In genomic region chr16:29839662-29840001, GRCm38 (mm10) we compare ENCODE assay signal across 9 mouse cellular contexts.
A peak's percentile ranks its signal among the peaks of the same experiment; 100 is the strongest.
DNase-seq lines count a peak whose midpoint lies in the region; ATAC-seq and TF ChIP-seq lines count a peak whose summit lies in the region.
"Had no signal": no experiment of that assay in that cellular context is flagged by ENCODE, and none has a peak within 500 bp of the region (broad histone marks: within the 10 kb centered on the region; RNA-seq: fewer than 3 reads in every experiment).

No protein-coding gene starts in this region.

- intact Hi-C loops in heart, postnatal 25 days (cut with DNase I), result no loop called here

- H3K36me3 ChIP-seq in heart, embryonic 14.5 days (ENCODE audit: control insufficient read depth, insufficient read depth, low read length), result no peaks in the 10 kb centered on the region
- H3K36me3 ChIP-seq in hindbrain, embryonic 11.5 days (ENCODE audit: control insufficient read depth, insufficient read depth, low read length), result no peaks in the 10 kb centered on the region
- H3K36me3 ChIP-seq in midbrain, embryonic 10.5 days, result no peaks in the 10 kb centered on the region

- H3K4me1 ChIP-seq in heart, embryonic 14.5 days (ENCODE audit: control insufficient read depth in 2 of 2, insufficient read depth in 2 of 2, low read length in 2 of 2), result peaks cover 16 to 18% of the 10 kb centered on the region in 2 experiments
- peaks cover 3% of the 10 kb centered on the region for H3K4me1 ChIP-seq in bone marrow, adult 2 months (ENCODE audit: control insufficient read depth, insufficient read depth, low read length)
- H3K4me1 ChIP-seq in hindbrain, embryonic 11.5 days (replicated peaks; ENCODE audit: control insufficient read depth, insufficient read depth, low read length), result peaks cover 3% of the 10 kb centered on the region; the same call in 1 of the 2 replicates
- peaks cover 60% of the 10 kb centered on the region for H3K4me1 ChIP-seq in midbrain, embryonic 10.5 days

- ATAC-seq in heart, embryonic 14.5 days (ENCODE audit: insufficient number of reproducible peaks, insufficient read depth, low FRiP score, low read depth), result no peak
- no peak for ATAC-seq in hindbrain, embryonic 11.5 days (ENCODE audit: low FRiP score)

- H3K27ac ChIP-seq in heart, embryonic 14.5 days (replicated peaks in 1 of 2; ENCODE audit: control insufficient read depth in 1 of 2, insufficient read depth in 1 of 2, low read depth in 2 of 2, low read length in 2 of 2), result no peak overlapping the region; a peak in 1 of 4 replicates
- 0 out of 2 replicates have a peak overlapping the region, but pooled peaks have one; percentile 3 for H3K27ac ChIP-seq in bone marrow, adult 2 months (ENCODE audit: control insufficient read depth, insufficient read depth, low read depth, low read length, poor library complexity)
- no peak overlapping the region for H3K27ac ChIP-seq in hindbrain, embryonic 11.5 days (ENCODE audit: low read depth, low read length)
- peak overlapping the region; percentile 68 for H3K27ac ChIP-seq in midbrain, embryonic 10.5 days (replicated peaks)

- H3K4me2 ChIP-seq in heart, embryonic 14.5 days (ENCODE audit: low read length), result peak overlapping the region; percentile 71
- peak overlapping the region; percentile 36; the same call in 1 of the 2 replicates for H3K4me2 ChIP-seq in hindbrain, embryonic 11.5 days (replicated peaks; ENCODE audit: low read depth, low read length)

- H3K9me3 ChIP-seq in heart, embryonic 14.5 days (ENCODE audit: control insufficient read depth, low read length), result no peaks in the 10 kb centered on the region
- H3K9me3 ChIP-seq in hindbrain, embryonic 11.5 days (ENCODE audit: control insufficient read depth, low read length), result no peaks in the 10 kb centered on the region
- no peaks in the 10 kb centered on the region for H3K9me3 ChIP-seq in midbrain, embryonic 10.5 days (replicated peaks)

- H3K9ac ChIP-seq in heart, embryonic 14.5 days (ENCODE audit: low read length), result peak overlapping the region; percentile 54; the same call in 1 of the 2 replicates
- 0 out of 2 replicates have a peak overlapping the region, but pooled peaks have one; percentile 1 for H3K9ac ChIP-seq in hindbrain, embryonic 11.5 days (ENCODE audit: low read depth, low read length)

- no peak for DNase-seq in heart, postnatal 25 days (ENCODE audit: low spot score)
- no peak for DNase-seq in hindbrain, embryonic 11.5 days (ENCODE audit: low spot score)
- DNase-seq in midbrain, embryonic 10.5 days (ENCODE audit: low spot score), result no peak
- DNase-seq in urinary bladder, postnatal 4 days (ENCODE audit: low spot score in 2 of 2), result no peak
- no peak for DNase-seq in right cerebral cortex, adult 18-20 months
- DNase-seq in adrenal gland, postnatal 10 days, result no peak
- DNase-seq: cerebellum, adult 9-11 months had no signal

- no peak for TF ChIP-seq CTCF in bone marrow, adult 2 months (IDR thresholded peaks at IDR 0.05; ENCODE audit: control insufficient read depth, insufficient read depth, low read length)

- H3K4me3 ChIP-seq in heart, embryonic 14.5 days (ENCODE audit: control insufficient read depth in 1 of 2, insufficient read depth in 1 of 2, low read depth in 1 of 2, low read length in 2 of 2), result peak overlapping the region; percentile 30 to 37
- peak overlapping the region; percentile 24 for H3K4me3 ChIP-seq in bone marrow, adult 2 months (replicated peaks; ENCODE audit: control insufficient read depth, low read depth, low read length)
- H3K4me3 ChIP-seq in hindbrain, embryonic 11.5 days (ENCODE audit: low read depth, low read length), result peak overlapping the region; percentile 15; the same call in 1 of the 2 replicates
- peak overlapping the region; percentile 45 for H3K4me3 ChIP-seq in midbrain, embryonic 10.5 days

- no peaks in the 10 kb centered on the region for H3K27me3 ChIP-seq in heart, embryonic 14.5 days (ENCODE audit: control insufficient read depth, insufficient read depth, low read length)
- peaks cover 36% of the 10 kb centered on the region for H3K27me3 ChIP-seq in hindbrain, embryonic 11.5 days (ENCODE audit: control insufficient read depth, insufficient read depth, low read length)
- H3K27me3 ChIP-seq in midbrain, embryonic 10.5 days (ENCODE audit: low read depth, poor library complexity, severe bottlenecking), result peaks cover 93% of the 10 kb centered on the region

- WGBS in heart, embryonic 14.5 days, result 25% methylated on average over 6 of the region's 6 CpGs
- 34% methylated on average over 6 of the region's 6 CpGs for WGBS in bone marrow, adult 2 months
- 12% methylated on average over 6 of the region's 6 CpGs for WGBS in hindbrain, embryonic 11.5 days
- WGBS in midbrain, embryonic 10.5 days, result 20% methylated on average over 6 of the region's 6 CpGs

- no peak for TF ChIP-seq POLR2A in bone marrow, adult 2 months (IDR thresholded peaks at IDR 0.05; ENCODE audit: borderline replicate concordance, control insufficient read depth, low read depth, low read length)

Comparison
In these comparisons a context has a peak if more than half of its experiments do, and no peak if none do; other contexts are left out.
1. H3K27ac ChIP-seq: peak in bone marrow, adult 2 months (single experiment) and midbrain, embryonic 10.5 days (single experiment); none in heart, embryonic 14.5 days (0 of 2) and hindbrain, embryonic 11.5 days (single experiment).
2. Peak in every context shown above with its lines, with median percentiles within 50 percentile points of each other: H3K4me3 ChIP-seq.